Mouse (Mus musculus) intestine, embryonic 14.5 days (tissue): ENCODE data around the gene Srgn. TPM values are rescaled to one million over a fixed set of nuclear protein-coding genes. Genes with fewer than 3 reads are reported as not detected.
"Not testable (repeated sequence)": the region's sequence is repeated elsewhere in the genome, so short reads cannot be mapped to it uniquely, and the experiment has no call there.

ENCODE experiments used
- ATAC-seq: fragments of 200-750 bp; cut with Nextera tagmentation; replicated peaks from 2 replicates; pipeline ENCODE4 v1.8.0; 2017; ENCODE audit warnings: low read depth, moderate number of reproducible peaks, moderate TSS enrichment, moderate library complexity; ENCODE audit not compliant: low FRiP score, low TSS enrichment
- DNase-seq: peaks from one replicate; pipeline ENCODE4 v3.0.0-alpha.2; 2018; ENCODE audit warnings: low spot score
- H3K27ac ChIP-seq: fragments of 300-500 bp; sonication (generic); 2 replicates; pipeline ENCODE4 v1.5.1; 2014; ENCODE audit warnings: low read depth, mild to moderate bottlenecking, control low read depth
- H3K27me3 ChIP-seq: fragments of 300-500 bp; sonication (generic); replicated peaks from 2 replicates; pipeline ENCODE4 v1.6.1; 2014; ENCODE audit warnings: low read length, control low read depth; ENCODE audit not compliant: control insufficient read depth, insufficient read depth
- H3K36me3 ChIP-seq: fragments of 300-500 bp; sonication (generic); 2 replicates; pipeline ENCODE4 v1.6.1; 2014; ENCODE audit warnings: low read length, control low read depth; ENCODE audit not compliant: control insufficient read depth, insufficient read depth
- H3K4me1 ChIP-seq: fragments of 300-500 bp; sonication (generic); replicated peaks from 2 replicates; pipeline ENCODE4 v1.6.1; 2014; ENCODE audit warnings: low read length, control low read depth, mixed read lengths; ENCODE audit not compliant: control insufficient read depth, insufficient read depth
- H3K4me2 ChIP-seq: fragments of 300-500 bp; sonication (generic); 2 replicates; pipeline ENCODE4 v1.6.1; 2014; ENCODE audit warnings: low read length
- H3K4me3 ChIP-seq: fragments of 300-500 bp; sonication (generic); 2 replicates; pipeline ENCODE4 v1.5.1; 2014; ENCODE audit warnings: low read depth, low read length, control low read depth, mixed read lengths
- H3K9ac ChIP-seq: fragments of 300-500 bp; sonication (generic); 2 replicates; pipeline ENCODE4 v1.6.1; 2014; ENCODE audit warnings: mild to moderate bottlenecking, low read length
- H3K9me3 ChIP-seq: fragments of 300-500 bp; sonication (generic); 2 replicates; pipeline ENCODE4 v1.6.1; 2016; ENCODE audit warnings: low read length, control low read depth; ENCODE audit not compliant: control insufficient read depth
- whole genome bisulfite sequencing: fragments of 180-500 bp; shearing (Covaris S2); extraction: QIAGEN DNeasy Blood & Tissue Kit; methylation state at CpG from one replicate; pipeline ENCODE4 v1.1.7; 2014; 5-methylcytosine and 5-hydroxymethylcytosine counted together
- polyA plus RNA-seq: library from polyadenylated mRNA; unstranded; fragments of >200 nt; fragmentation: Nextera tagmentation; extraction: Ambion mirVana; gene quantifications from 2 replicates; pipeline ENCODE4 v1.2.1, GENCODE M21; 2014

Srgn gene
- polyA plus RNA-seq, 1 experiment from 2014 or later: 11.8 TPM

- H3K4me3 ChIP-seq: no peak overlapping the region
Observed at GRCm38 (mm10) chr10:62503836-62504628, 23.2 kb downstream of the Srgn start.

GRCm38 (mm10) chr10:62503353-62503752 is 23.9 kb downstream of the Srgn start:
- Histone ChIP-seq H3K4me1 (peaks cover 5% of the 10 kb centered on the region; the same call in 1 of the 2 replicates), H3K36me3 (no peaks in the 10 kb centered on the region), H3K4me2 (no peak overlapping the region), H3K9me3 (no peaks in the 10 kb centered on the region), H3K27me3 (peaks cover 2% of the 10 kb centered on the region; the same call in 1 of the 2 replicates), H3K9ac (no peak overlapping the region), H3K27ac (no peak overlapping the region), H3K4me3 (no peak overlapping the region)
- no peak for ATAC-seq
- no peak for DNase-seq
- 69% methylated on average over 4 of the region's 4 CpGs for WGBS

More at GRCm38 (mm10) chr10:62503836-62504628, 23.2 kb downstream of the Srgn start:
- Histone ChIP-seq H3K36me3 (no peaks in the 10 kb centered on the region), H3K9ac (no peak overlapping the region), H3K9me3 (no peaks in the 10 kb centered on the region), H3K4me2 (no peak overlapping the region), H3K27me3 (peaks cover 4% of the 10 kb centered on the region; the same call in 1 of the 2 replicates), H3K27ac (no peak overlapping the region), H3K4me1 (peaks cover 7% of the 10 kb centered on the region; the same call in 1 of the 2 replicates)
- DNase-seq: no peak
- no peak for ATAC-seq
- WGBS: 55% methylated on average over 12 of the region's 12 CpGs

GRCm38 (mm10) chr10:62501951-62502350 is 25.3 kb downstream of the Srgn start:
- DNase-seq (no peak), ATAC-seq (no peak)
- 78% methylated on average over 7 of the region's 7 CpGs for WGBS
- no peaks in the 10 kb centered on the region for H3K27me3 ChIP-seq
- no peak overlapping the region for H3K9ac ChIP-seq
- no peak overlapping the region for H3K27ac ChIP-seq
- H3K36me3 ChIP-seq: no peaks in the 10 kb centered on the region
- H3K4me3 ChIP-seq: no peak overlapping the region
- no peaks in the 10 kb centered on the region for H3K4me1 ChIP-seq
- H3K9me3 ChIP-seq: no peaks in the 10 kb centered on the region
- H3K4me2 ChIP-seq: no peak overlapping the region

DNA sequence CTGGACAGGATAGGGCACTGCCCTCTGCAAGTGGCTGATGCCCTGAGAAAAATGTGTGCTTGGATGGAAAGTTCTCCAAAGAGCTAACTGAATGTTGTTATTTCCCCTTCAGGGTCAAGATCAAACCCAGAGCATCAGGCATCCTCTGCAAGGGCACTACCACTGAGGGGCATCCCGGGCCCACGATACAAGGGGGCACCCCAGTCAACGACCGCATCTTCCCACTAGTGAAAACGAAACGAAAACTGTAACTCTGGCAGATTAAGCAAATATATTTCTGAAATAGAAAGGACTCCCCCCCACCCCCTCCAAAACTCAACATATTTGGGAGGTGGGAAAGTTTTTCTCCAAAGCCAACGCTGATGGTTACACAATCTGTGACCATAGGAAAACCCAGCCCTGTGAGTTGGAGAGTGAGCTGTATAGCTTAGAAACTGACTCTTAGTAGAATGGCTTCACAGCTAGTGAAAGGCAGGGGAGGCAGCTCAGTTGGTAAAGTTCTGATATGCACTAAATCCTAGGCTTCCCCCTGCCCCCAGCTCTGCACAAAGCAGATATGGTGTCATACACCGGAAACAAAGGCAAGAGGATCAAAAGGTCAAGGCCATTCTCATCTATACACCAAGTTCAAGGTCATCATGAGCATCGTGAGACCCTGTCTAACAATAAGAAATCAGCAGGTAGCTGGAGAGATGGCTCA is 26.2 kb downstream of the Srgn start:
- WGBS: 88% methylated on average over 9 of the region's 9 CpGs

DNA sequence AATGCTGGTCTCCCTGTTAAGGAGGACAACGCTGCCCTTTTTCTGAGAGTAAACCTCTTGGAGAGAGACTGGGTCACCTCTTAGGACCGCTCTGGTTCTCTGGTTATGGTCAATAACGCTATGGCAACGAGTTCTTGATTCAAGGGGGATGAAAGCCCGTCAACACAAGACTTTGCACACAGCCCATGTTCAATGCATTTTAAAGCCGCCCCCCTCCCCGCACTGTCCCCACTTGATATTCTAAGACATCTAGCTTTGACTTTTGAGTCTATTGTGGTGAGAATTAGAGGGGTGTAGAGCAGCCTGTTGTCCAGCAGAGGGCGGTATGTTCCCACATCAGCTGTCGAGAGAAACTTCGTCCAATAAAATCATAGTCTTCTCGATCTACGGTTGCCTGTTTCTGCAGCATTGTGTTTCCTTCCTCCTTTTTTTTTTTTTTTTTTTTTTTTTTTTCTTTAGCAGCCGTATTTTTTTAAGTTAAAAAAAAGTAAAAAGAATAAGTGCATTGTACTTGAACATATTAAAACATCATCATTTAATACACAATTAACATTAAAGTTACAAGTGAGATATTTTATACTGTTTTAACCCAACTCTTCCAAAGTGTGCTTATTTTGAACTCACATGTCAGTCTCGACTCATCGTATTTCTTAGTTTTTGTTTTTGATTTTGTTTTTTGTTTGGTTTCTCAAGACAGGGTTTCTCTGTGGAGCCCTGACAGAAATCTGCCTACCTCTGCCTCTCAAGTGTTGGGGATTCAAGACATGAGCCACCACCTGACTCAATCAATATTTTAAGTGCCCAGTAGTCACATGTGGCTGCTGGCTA is 26.9 kb downstream of the Srgn start:
- Histone ChIP-seq H3K27ac (no peak overlapping the region), H3K9me3 (no peaks in the 10 kb centered on the region), H3K4me1 (no peaks in the 10 kb centered on the region), H3K36me3 (no peaks in the 10 kb centered on the region), H3K9ac (no peak overlapping the region), H3K4me2 (no peak overlapping the region), H3K4me3 (no peak overlapping the region), H3K27me3 (no peaks in the 10 kb centered on the region)
- WGBS: 25% methylated on average over 15 of the region's 15 CpGs
- ATAC-seq (no peak; the same call in 1 of the 2 replicates), DNase-seq (peak; percentile 72)

More for the DNA sequence above, 26.2 kb downstream of the Srgn start:
- Histone ChIP-seq H3K9ac (no peak overlapping the region), H3K4me3 (no peak overlapping the region), H3K4me1 (no peaks in the 10 kb centered on the region), H3K27ac (no peak overlapping the region), H3K9me3 (no peaks in the 10 kb centered on the region), H3K4me2 (no peak overlapping the region), H3K27me3 (no peaks in the 10 kb centered on the region), H3K36me3 (no peaks in the 10 kb centered on the region)
- DNase-seq: no peak
- no peak for ATAC-seq

DNA sequence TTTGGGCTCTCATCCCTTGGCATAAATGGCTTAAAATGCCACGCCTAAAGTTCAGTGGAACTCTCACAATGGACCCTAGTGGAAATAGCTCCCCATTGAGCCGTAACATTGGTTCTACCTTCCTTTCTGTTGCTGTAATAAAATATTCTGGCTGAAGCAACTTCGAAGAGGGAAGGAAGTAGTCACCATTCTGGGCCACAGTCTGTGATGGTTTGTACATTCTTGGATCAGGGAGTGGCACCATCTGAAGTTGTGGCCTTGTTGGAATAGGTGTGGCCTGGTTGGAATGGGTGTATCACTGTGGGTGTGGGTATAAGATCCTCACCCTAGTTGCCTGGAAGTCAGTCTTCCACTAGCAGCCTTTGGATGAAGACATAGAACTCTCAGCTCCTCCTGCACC is 35.6 kb downstream of the Srgn start:
- H3K36me3 ChIP-seq, H3K4me3 ChIP-seq, ATAC-seq, H3K27ac ChIP-seq, DNase-seq, H3K4me1 ChIP-seq, H3K27me3 ChIP-seq, H3K9me3 ChIP-seq, H3K4me2 ChIP-seq, H3K9ac ChIP-seq: not testable (repeated sequence)
- 85% methylated on average over 3 of the region's 3 CpGs for WGBS

GRCm38 (mm10) chr10:62488266-62488665 is 39.0 kb downstream of the Srgn start:
- 20% methylated on average over 1 of the region's 1 CpGs for WGBS
- no peaks in the 10 kb centered on the region for H3K9me3 ChIP-seq
- no peak for DNase-seq

More at GRCm38 (mm10) chr10:62488266-62488665, 39.0 kb downstream of the Srgn start:
- Histone ChIP-seq H3K4me2 (no peak overlapping the region), H3K27ac (no peak overlapping the region), H3K4me3 (no peak overlapping the region), H3K36me3 (no peaks in the 10 kb centered on the region), H3K27me3 (no peaks in the 10 kb centered on the region), H3K9ac (no peak overlapping the region), H3K4me1 (peaks cover 5% of the 10 kb centered on the region; the same call in 1 of the 2 replicates)
- no peak for ATAC-seq
